ENCODE assay signal across 8 mouse cellular contexts in the genomic region with DNA sequence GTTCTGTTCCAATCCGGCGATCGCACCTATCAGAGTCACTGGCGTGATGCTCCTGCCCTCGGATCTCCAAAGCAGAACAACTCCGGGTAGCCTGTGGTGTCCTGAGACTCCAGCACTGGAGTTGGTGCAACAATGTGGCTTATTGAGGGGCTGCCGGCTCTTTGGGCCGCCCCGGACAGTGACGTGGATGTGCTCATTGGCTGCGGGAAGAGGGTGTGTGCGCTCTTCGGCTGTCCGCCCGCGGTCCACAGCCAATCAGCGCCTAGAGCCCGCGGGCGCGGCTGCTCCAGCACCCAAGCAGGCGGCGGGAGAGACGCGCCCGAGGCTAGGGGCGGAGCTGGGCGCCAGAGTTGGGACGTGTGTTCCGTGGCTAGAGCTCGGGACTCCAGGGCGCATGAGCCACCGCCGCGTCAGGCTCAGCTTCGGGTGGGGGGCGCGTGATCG. TPM values are rescaled to one million over a fixed set of nuclear protein-coding genes. Genes with fewer than 3 reads are reported as not detected.
DNase-seq lines count a peak whose midpoint lies in the region; ATAC-seq and TF ChIP-seq lines count a peak whose summit lies in the region.

A gene (minus strand): TSS at position 134 of the 444 bp plus-strand sequence.

- intact Hi-C loops in left cerebral cortex, postnatal 36 days (cut with DNase I), result no loop called here

- peak within 1 kb of the TSS; percentile 73 for H3K4me3 ChIP-seq in embryonic facial prominence, embryonic 10.5 days
- H3K4me3 ChIP-seq in intestine, postnatal 0 days (ENCODE audit: low read depth, low read length), result peak within 1 kb of the TSS; percentile 49
- peak within 1 kb of the TSS; percentile 80 for H3K4me3 ChIP-seq in midbrain, embryonic 10.5 days

- H3K27ac ChIP-seq in embryonic facial prominence, embryonic 10.5 days (replicated peaks), result peak within 1 kb of the TSS; percentile 86
- 0 out of 2 replicates have a peak within 1 kb of the TSS, but pooled peaks have one; percentile 15 for H3K27ac ChIP-seq in intestine, postnatal 0 days (ENCODE audit: low read depth, low read length)
- H3K27ac ChIP-seq in midbrain, embryonic 10.5 days (replicated peaks), result peak within 1 kb of the TSS; percentile 91

- peaks cover 39% of the 10 kb centered on the region for H3K4me1 ChIP-seq in embryonic facial prominence, embryonic 10.5 days
- H3K4me1 ChIP-seq in intestine, postnatal 0 days (replicated peaks; ENCODE audit: control insufficient read depth, insufficient read depth, low read length), result 0 out of 2 replicates have a peak, but pooled peaks cover 5% of the 10 kb centered on the region
- peaks cover 46% of the 10 kb centered on the region for H3K4me1 ChIP-seq in midbrain, embryonic 10.5 days

- H3K9me3 ChIP-seq in embryonic facial prominence, embryonic 10.5 days, result no peaks in the 10 kb centered on the region
- H3K9me3 ChIP-seq in intestine, postnatal 0 days (ENCODE audit: control insufficient read depth), result no peaks in the 10 kb centered on the region
- H3K9me3 ChIP-seq in midbrain, embryonic 10.5 days (replicated peaks), result no peaks in the 10 kb centered on the region

- H3K27me3 ChIP-seq in embryonic facial prominence, embryonic 10.5 days (replicated peaks; ENCODE audit: low read depth, poor library complexity, severe bottlenecking), result peaks cover 10% of the 10 kb centered on the region
- H3K27me3 ChIP-seq in intestine, postnatal 0 days (replicated peaks; ENCODE audit: control insufficient read depth, insufficient read depth, low read length), result peaks cover 21% of the 10 kb centered on the region; the same call in 1 of the 2 replicates
- H3K27me3 ChIP-seq in midbrain, embryonic 10.5 days (ENCODE audit: low read depth, poor library complexity, severe bottlenecking), result peaks cover 11% of the 10 kb centered on the region; the same call in 1 of the 2 replicates

- H3K36me3 ChIP-seq in embryonic facial prominence, embryonic 10.5 days (replicated peaks), result no peaks in the 10 kb centered on the region
- H3K36me3 ChIP-seq in intestine, postnatal 0 days (ENCODE audit: control insufficient read depth, insufficient read depth), result no peaks in the 10 kb centered on the region
- H3K36me3 ChIP-seq in midbrain, embryonic 10.5 days, result no peaks in the 10 kb centered on the region

- peak within 1 kb of the TSS; percentile 86 for H3K4me2 ChIP-seq in intestine, postnatal 0 days (replicated peaks; ENCODE audit: low read depth)

- peak within 1 kb of the TSS; percentile 54; the same call in 1 of the 2 replicates for H3K9ac ChIP-seq in intestine, postnatal 0 days (ENCODE audit: low read depth, low read length)

- no peak for TF ChIP-seq CTCF in intestine, postnatal 0 days (IDR thresholded peaks at IDR 0.05; ENCODE audit: low read depth)

- ATAC-seq in intestine, postnatal 0 days, result peak; percentile 89

- under 1% methylated on average over 39 of the region's 39 CpGs for WGBS in embryonic facial prominence, embryonic 10.5 days
- under 1% methylated on average over 39 of the region's 39 CpGs for WGBS in intestine, postnatal 0 days
- under 1% methylated on average over 39 of the region's 39 CpGs for WGBS in midbrain, embryonic 10.5 days

- DNase-seq in adrenal gland, postnatal 10 days, result peak; percentile 92
- DNase-seq in embryonic facial prominence, embryonic 10.5 days (ENCODE audit: low spot score), result peak; percentile 96
- no peak for DNase-seq in gonadal fat pad, adult 2 months (ENCODE audit: low read depth)
- DNase-seq in left cerebral cortex, postnatal 36 days (ENCODE audit: low spot score in 2 of 2), result peak; percentile 74 to 83
- DNase-seq in midbrain, embryonic 10.5 days (ENCODE audit: low spot score), result peak; percentile 91
- peak; percentile 78 to 79 for DNase-seq in right cerebral cortex, postnatal 36 days (ENCODE audit: low spot score in 2 of 2)
- peak; percentile 85 to 90 for DNase-seq in urinary bladder, postnatal 4 days (ENCODE audit: low spot score in 2 of 2)

RNA-seq across cellular contexts. Expression of the gene that starts here (rescaled TPM):
- total RNA-seq in adrenal gland, postnatal 10 days (2021), result 100 to 1,000 TPM in 1 of 2 experiments, 10 to 100 TPM in 1; 55.7 to 119 TPM
- polyA plus RNA-seq in embryonic facial prominence, embryonic 10.5 days (2016; fragmentation: Nextera tagmentation; extraction: Ambion mirVana), result 27.7 and 32.3 TPM in 2 replicates
- polyA plus RNA-seq in gonadal fat pad, adult 2 months (2012; rRNA removed), result 31.5 and 60.1 TPM in 2 replicates
- polyA plus RNA-seq in intestine, postnatal 0 days (2015; fragmentation: Nextera tagmentation; extraction: Ambion mirVana), result 2.5 and 2.8 TPM in 2 replicates
- total RNA-seq in left cerebral cortex, postnatal 36 days (2021), result 1 to 10 TPM; 3.2 to 5.6 TPM
- 26.4 and 31.4 TPM in 2 replicates for polyA plus RNA-seq in midbrain, embryonic 10.5 days (2016; fragmentation: Nextera tagmentation; extraction: Ambion mirVana)

Comparison
In these comparisons a context has a peak if more than half of its experiments do, and no peak if none do; other contexts are left out.
1. RNA of the gene that starts here (total RNA-seq): 55.7 to 119 TPM in adrenal gland, postnatal 10 days; 3.2 to 5.6 TPM in left cerebral cortex, postnatal 36 days; every median in the first group is over 4 times any median in the second.
2. H3K27ac ChIP-seq: peak in every context shown above with its lines; median percentile 91 in midbrain, embryonic 10.5 days; 86 in embryonic facial prominence, embryonic 10.5 days; 15 in intestine, postnatal 0 days.
3. Peak in every context shown above with its lines, with median percentiles within 50 percentile points of each other: H3K4me3 ChIP-seq.